Mouse (Mus musculus): ENCODE measurements around the gene Mrgpra2b. TPM values are rescaled to one million over a fixed set of nuclear protein-coding genes. Genes with fewer than 3 reads are reported as not detected.
"Not testable (repeated sequence)": the region's sequence is repeated elsewhere in the genome, so short reads cannot be mapped to it uniquely, and the experiment has no call there.

Gene Mrgpra2b
- 0.91 TPM in 1 of 2 replicates, not detected in the other for polyA plus RNA-seq (2012; rRNA removed)

- no peak for DNase-seq
- H3K4me1 ChIP-seq (ENCODE audit: control insufficient read depth, insufficient read depth, low read length), result no peaks in the 10 kb centered on the region
- no peak for TF ChIP-seq POLR2A (IDR thresholded peaks at IDR 0.05; ENCODE audit: borderline replicate concordance, extremely low read depth, low read depth, low read length)
- no peak for TF ChIP-seq CTCF (IDR thresholded peaks at IDR 0.05; ENCODE audit: insufficient read depth, low read length)
- H3K4me3 ChIP-seq (replicated peaks; ENCODE audit: extremely low read depth, low read depth, low read length), result no peak within 1 kb of the TSS
These were observed at the start of gene Mrgpra2b for GRCm38 (mm10) chr7:47528762-47529161. Gene Mrgpra2b (minus strand): TSS chr7:47528862.

DNA sequence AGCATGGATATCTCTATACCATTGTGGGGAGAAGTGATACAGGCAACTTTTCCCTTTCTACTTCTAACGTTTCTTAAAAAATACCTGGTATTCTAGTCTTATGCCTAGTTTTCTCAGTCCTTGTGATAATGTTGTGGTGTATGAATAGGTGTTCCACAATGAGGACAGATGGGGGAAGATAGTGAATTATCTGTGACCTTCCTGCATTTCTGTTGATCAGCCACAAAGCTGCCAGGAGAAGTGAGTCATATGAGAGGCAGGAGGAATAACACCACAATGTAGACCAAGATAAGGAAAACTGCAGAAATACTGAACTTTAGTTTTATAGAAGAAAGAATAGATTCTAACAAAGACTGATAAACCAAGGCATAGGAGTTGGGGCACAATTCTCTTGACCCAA, 12.3 kb downstream of the Mrgpra2b start:
- TF ChIP-seq CTCF (IDR thresholded peaks at IDR 0.05; ENCODE audit: insufficient read depth, low read length), result no peak
- no peak for TF ChIP-seq POLR2A (IDR thresholded peaks at IDR 0.05; ENCODE audit: borderline replicate concordance, extremely low read depth, low read depth, low read length)
- H3K4me1 ChIP-seq (ENCODE audit: control insufficient read depth, insufficient read depth, low read length), result no peaks in the 10 kb centered on the region
- no peak overlapping the region for H3K4me3 ChIP-seq (replicated peaks; ENCODE audit: extremely low read depth, low read depth, low read length)
- no peak for DNase-seq
- WGBS, result 66% methylated on average over 1 of the region's 1 CpGs

DNA sequence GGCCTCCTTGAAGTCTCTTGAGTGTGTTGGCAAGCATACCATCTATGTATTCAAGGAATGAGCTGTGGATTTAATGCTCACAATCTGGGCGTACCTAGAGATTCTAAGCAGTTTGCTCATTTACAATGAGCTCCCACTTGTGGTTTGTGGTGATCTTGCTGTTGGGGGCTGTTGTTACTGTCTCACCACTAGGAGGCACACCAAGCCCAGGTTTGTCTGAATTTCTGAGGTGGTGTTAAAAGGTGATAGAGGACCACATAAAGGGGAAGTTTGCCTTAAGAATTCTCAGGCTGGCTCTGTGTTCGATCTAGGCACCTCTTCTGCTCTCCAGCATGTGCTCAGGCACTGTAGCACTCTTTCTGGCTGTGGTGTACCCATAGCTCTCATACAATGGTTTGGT, 13.6 kb downstream of the Mrgpra2b start:
- WGBS, result 73% methylated on average over 2 of the region's 2 CpGs
- TF ChIP-seq CTCF (IDR thresholded peaks at IDR 0.05; ENCODE audit: insufficient read depth, low read length) (no peak), POLR2A (IDR thresholded peaks at IDR 0.05; ENCODE audit: borderline replicate concordance, extremely low read depth, low read depth, low read length) (no peak)
- DNase-seq, result no peak
- Histone ChIP-seq H3K4me1 (ENCODE audit: control insufficient read depth, insufficient read depth, low read length) (no peaks in the 10 kb centered on the region), H3K4me3 (replicated peaks; ENCODE audit: extremely low read depth, low read depth, low read length) (no peak overlapping the region)

DNA sequence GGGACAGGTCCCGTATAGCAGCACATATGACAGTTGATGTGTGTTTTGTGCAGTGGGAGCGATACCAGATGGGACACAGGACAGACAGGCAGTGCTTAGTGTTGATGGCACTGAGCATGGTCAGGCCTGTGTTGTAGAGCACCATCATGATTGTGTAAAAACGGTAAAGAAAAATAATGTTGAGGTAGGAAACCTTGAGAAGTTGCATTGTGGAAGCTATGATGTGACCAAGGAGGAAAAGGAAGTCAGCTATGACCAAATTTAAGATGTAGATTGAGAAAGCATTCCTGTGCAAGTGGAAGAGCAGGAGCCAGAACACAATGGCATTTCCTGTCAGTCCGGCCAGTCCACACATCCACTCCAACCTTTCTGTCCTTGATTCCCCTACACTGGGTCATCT, 25.7 kb downstream of the Mrgpra2b start:
- no peak for TF ChIP-seq POLR2A (IDR thresholded peaks at IDR 0.05; ENCODE audit: borderline replicate concordance, extremely low read depth, low read depth, low read length)
- no peak for TF ChIP-seq CTCF (IDR thresholded peaks at IDR 0.05; ENCODE audit: insufficient read depth, low read length)
- Histone ChIP-seq H3K4me3 (replicated peaks; ENCODE audit: extremely low read depth, low read depth, low read length) (no peak overlapping the region), H3K4me1 (ENCODE audit: control insufficient read depth, insufficient read depth, low read length) (no peaks in the 10 kb centered on the region)
- no peak for DNase-seq
- WGBS, result 73% methylated on average over 4 of the region's 4 CpGs

- DNase-seq; H3K4me1 ChIP-seq (ENCODE audit: control insufficient read depth, insufficient read depth, low read length); H3K4me3 ChIP-seq (replicated peaks; ENCODE audit: extremely low read depth, low read depth, low read length): not testable (repeated sequence)
These were observed 37.4 kb downstream of the Mrgpra2b start for GRCm38 (mm10) chr7:47491266-47491665.

DNA sequence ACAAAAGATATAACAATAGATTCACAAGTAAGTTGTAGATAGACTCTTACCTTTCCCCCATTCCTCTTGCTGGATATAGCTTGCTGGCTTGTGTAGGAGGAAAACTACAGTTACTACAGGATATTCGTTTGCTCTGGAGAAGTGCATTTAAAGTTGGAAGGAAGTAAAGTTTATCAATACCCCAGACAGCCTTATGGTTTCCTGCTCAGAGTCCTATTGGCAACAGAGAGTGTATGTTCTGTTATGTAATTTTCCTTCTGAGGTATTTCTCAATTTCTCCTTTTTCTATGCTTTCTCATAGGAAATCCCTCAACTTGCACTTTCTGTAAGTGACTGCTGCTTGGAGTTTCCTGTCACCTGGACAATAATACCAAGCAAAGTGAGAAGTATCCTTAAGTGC, 39.2 kb downstream of the Mrgpra2b start:
- H3K4me1 ChIP-seq (ENCODE audit: control insufficient read depth, insufficient read depth, low read length); H3K4me3 ChIP-seq (replicated peaks; ENCODE audit: extremely low read depth, low read depth, low read length); DNase-seq: not testable (repeated sequence)
- WGBS, result no CpG with 5 or more reads among the region's 1 CpGs

GRCm38 (mm10) chr7:47483181-47483580, 45.5 kb downstream of the Mrgpra2b start:
- not testable (repeated sequence) for H3K4me1 ChIP-seq (ENCODE audit: control insufficient read depth, insufficient read depth, low read length); H3K4me3 ChIP-seq (replicated peaks; ENCODE audit: extremely low read depth, low read depth, low read length); DNase-seq

DNA sequence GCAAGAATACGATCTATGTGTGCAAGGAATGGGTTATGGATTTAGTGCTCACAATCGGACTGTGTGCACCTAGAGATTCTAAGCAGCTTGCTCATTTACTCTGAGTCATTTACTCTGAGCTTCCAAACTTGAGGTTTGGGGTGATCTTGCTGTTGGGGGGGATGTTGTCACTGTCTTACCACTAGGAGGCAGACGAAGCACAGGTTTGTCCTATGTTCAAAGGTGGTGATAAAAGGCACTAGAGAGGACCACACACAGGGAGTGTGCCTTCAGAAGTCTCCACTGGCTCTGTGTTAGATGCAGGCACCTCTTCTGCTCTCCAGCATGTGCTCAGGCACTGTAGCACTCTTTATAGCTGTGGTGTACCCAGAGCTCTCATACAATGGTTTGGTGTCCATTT, 54.8 kb downstream of the Mrgpra2b start:
- WGBS, result 65% methylated on average over 2 of the region's 3 CpGs
- not testable (repeated sequence) for H3K4me3 ChIP-seq (replicated peaks; ENCODE audit: extremely low read depth, low read depth, low read length); DNase-seq; H3K4me1 ChIP-seq (ENCODE audit: control insufficient read depth, insufficient read depth, low read length)

- not testable (repeated sequence) for DNase-seq; H3K4me1 ChIP-seq (ENCODE audit: control insufficient read depth, insufficient read depth, low read length); H3K4me3 ChIP-seq (replicated peaks; ENCODE audit: extremely low read depth, low read depth, low read length)
These were observed 63.2 kb downstream of the Mrgpra2b start for GRCm38 (mm10) chr7:47465278-47465981.

DNA sequence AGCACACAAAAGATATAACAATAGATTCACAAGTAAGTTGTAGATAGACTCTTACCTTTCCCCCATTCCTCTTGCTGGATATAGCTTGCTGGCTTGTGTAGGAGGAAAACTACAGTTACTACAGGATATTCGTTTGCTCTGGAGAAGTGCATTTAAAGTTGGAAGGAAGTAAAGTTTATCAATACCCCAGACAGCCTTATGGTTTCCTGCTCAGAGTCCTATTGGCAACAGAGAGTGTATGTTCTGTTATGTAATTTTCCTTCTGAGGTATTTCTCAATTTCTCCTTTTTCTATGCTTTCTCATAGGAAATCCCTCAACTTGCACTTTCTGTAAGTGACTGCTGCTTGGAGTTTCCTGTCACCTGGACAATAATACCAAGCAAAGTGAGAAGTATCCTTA, 76.6 kb downstream of the Mrgpra2b start, which contains the start of gene Mrgpra2a:
Mrgpra2a (minus strand) TSS at position 125 of the 400 bp plus-strand sequence.
- not testable (repeated sequence) for H3K4me1 ChIP-seq (ENCODE audit: control insufficient read depth, insufficient read depth, low read length); DNase-seq; H3K4me3 ChIP-seq (replicated peaks; ENCODE audit: extremely low read depth, low read depth, low read length)
- WGBS, result no CpG with 5 or more reads among the region's 1 CpGs

- not testable (repeated sequence) for H3K4me3 ChIP-seq (replicated peaks; ENCODE audit: extremely low read depth, low read depth, low read length); DNase-seq
These were observed 82.9 kb downstream of the Mrgpra2b start for GRCm38 (mm10) chr7:47445729-47446128.

DNA sequence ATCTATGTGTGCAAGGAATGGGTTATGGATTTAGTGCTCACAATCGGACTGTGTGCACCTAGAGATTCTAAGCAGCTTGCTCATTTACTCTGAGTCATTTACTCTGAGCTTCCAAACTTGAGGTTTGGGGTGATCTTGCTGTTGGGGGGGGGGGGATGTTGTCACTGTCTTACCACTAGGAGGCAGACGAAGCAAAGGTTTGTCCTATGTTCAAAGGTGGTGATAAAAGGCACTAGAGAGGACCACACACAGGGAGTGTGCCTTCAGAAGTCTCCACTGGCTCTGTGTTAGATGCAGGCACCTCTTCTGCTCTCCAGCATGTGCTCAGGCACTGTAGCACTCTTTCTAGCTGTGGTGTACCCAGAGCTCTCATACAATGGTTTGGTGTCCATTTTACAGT, 92.2 kb downstream of the Mrgpra2b start:
- not testable (repeated sequence) for H3K4me3 ChIP-seq (replicated peaks; ENCODE audit: extremely low read depth, low read depth, low read length); DNase-seq; H3K4me1 ChIP-seq (ENCODE audit: control insufficient read depth, insufficient read depth, low read length)
- WGBS, result 19% methylated on average over 1 of the region's 2 CpGs

More at GRCm38 (mm10) chr7:47445729-47446128, 82.9 kb downstream of the Mrgpra2b start:
- H3K4me1 ChIP-seq (ENCODE audit: control insufficient read depth, insufficient read depth, low read length), result not testable (repeated sequence)

DNA sequence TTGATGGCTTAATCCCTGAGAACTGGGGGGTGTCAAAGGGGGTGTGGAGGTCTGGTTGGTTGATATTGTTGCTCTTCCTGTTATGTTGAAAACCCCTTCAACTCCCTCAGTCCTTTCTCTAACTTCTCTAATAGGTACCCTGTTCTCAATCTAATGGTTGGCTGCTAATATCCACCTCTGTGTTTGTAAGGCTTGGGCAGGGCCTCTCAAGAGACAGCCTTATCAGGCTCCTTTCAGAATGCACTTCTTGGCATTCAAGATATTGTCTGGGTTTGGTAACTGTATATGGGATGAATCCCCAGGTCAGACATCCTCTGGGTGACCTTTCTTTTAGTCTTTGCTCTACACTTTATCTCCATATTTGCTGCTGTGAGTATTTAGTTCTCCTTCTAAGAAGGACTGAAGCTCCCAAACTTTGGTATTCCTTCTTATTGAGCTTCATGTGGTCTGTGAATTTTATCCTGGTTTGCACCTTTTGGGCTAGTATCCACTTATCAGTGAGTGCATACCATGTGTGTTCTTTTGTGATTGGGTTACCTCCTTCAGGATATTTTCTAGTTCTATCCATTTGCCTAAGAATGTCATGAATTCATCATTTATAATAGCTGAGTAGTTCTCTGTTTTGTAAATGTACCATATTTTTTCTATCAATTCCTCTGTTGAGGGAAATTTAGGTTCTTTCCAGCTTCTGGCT, 100.7 kb downstream of the Mrgpra2b start:
- H3K4me1 ChIP-seq (ENCODE audit: control insufficient read depth, insufficient read depth, low read length); DNase-seq; H3K4me3 ChIP-seq (replicated peaks; ENCODE audit: extremely low read depth, low read depth, low read length): not testable (repeated sequence)
